Mouse (Mus musculus): Measurements from ENCODE around the gene Snx19.

- TF ChIP-seq CTCF (IDR thresholded peaks at IDR 0.05; ENCODE audit: insufficient read depth, low read length) (no peak), POLR2A (IDR thresholded peaks at IDR 0.05; ENCODE audit: borderline replicate concordance, extremely low read depth, low read depth, low read length) (no peak)
Observed at GRCm38 (mm10) chr9:30428231-30428630, 1.3 kb downstream of the Snx19 start.
